ENCODE assay signal across 8 mouse cellular contexts in the genomic region with DNA sequence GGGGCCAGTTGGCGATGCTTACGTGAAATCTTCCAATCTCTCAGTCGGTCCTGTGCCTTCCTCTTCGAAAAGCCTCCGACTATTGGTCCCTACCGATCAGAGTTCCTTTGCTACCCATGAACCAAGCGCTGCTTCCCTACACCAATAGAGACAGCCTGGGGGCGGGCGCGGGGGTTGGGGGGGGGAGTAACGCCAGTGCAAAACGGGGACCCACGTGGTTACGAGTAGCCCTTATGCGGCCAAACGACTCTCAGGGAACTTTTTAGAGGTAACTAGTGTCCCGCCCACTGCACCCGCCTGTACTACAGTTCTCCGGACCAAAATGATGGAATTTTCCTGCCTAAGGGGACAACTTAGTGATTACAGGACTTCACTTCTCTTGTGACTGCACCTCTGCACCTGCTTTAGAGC. TPM values are rescaled to one million over a fixed set of nuclear protein-coding genes. Genes with fewer than 3 reads are reported as not detected.
A peak's percentile ranks its signal among the peaks of the same experiment; 100 is the strongest.
DNase-seq lines count a peak whose midpoint lies in the region; ATAC-seq and TF ChIP-seq lines count a peak whose summit lies in the region.

No protein-coding gene starts in this region.

- H3K27ac ChIP-seq in lung, embryonic 16.5 days (ENCODE audit: low read length): no peak overlapping the region
- peak overlapping the region; percentile 97 for H3K27ac ChIP-seq in heart, embryonic 12.5 days (ENCODE audit: poor library complexity, severe bottlenecking)
- peak overlapping the region; percentile 93 for H3K27ac ChIP-seq in limb, embryonic 12.5 days
- no peak overlapping the region for H3K27ac ChIP-seq in small intestine, adult 2 months (ENCODE audit: insufficient read depth, low read depth, low read length)

- H3K36me3 ChIP-seq in lung, embryonic 16.5 days (ENCODE audit: control insufficient read depth, insufficient read depth, low read length): no peaks in the 10 kb centered on the region
- peaks cover 29% of the 10 kb centered on the region for H3K36me3 ChIP-seq in heart, embryonic 12.5 days
- peaks cover 13% of the 10 kb centered on the region; the same call in 1 of the 2 replicates for H3K36me3 ChIP-seq in limb, embryonic 12.5 days
- no peaks in the 10 kb centered on the region for H3K36me3 ChIP-seq in small intestine, adult 2 months (ENCODE audit: control insufficient read depth, insufficient read depth, low read length)

- H3K4me1 ChIP-seq in lung, embryonic 16.5 days (replicated peaks; ENCODE audit: control insufficient read depth, insufficient read depth, low read length): peaks cover 5% of the 10 kb centered on the region; the same call in 1 of the 2 replicates
- peaks cover 36% of the 10 kb centered on the region for H3K4me1 ChIP-seq in heart, embryonic 12.5 days (replicated peaks)
- H3K4me1 ChIP-seq in limb, embryonic 12.5 days (replicated peaks): peaks cover 55% of the 10 kb centered on the region
- no peaks in the 10 kb centered on the region for H3K4me1 ChIP-seq in small intestine, adult 2 months (ENCODE audit: control insufficient read depth, insufficient read depth, insufficient read length, low read length)

- peak overlapping the region; percentile 26 for H3K4me3 ChIP-seq in lung, embryonic 16.5 days (ENCODE audit: low read length)
- peak overlapping the region; percentile 91 for H3K4me3 ChIP-seq in heart, embryonic 12.5 days
- H3K4me3 ChIP-seq in limb, embryonic 12.5 days (replicated peaks): peak overlapping the region; percentile 86
- H3K4me3 ChIP-seq in small intestine, adult 2 months (ENCODE audit: low read depth, low read length): peak overlapping the region; percentile 32; the same call in 1 of the 2 replicates

- no peaks in the 10 kb centered on the region; the same call in 1 of the 2 replicates for H3K9me3 ChIP-seq in lung, embryonic 16.5 days (ENCODE audit: control insufficient read depth, low read length)
- H3K9me3 ChIP-seq in heart, embryonic 12.5 days (replicated peaks): no peaks in the 10 kb centered on the region
- H3K9me3 ChIP-seq in limb, embryonic 12.5 days: no peaks in the 10 kb centered on the region

- H3K4me2 ChIP-seq in lung, embryonic 16.5 days (ENCODE audit: low read depth, low read length): peak overlapping the region; percentile 46
- peak overlapping the region; percentile 94 for H3K4me2 ChIP-seq in heart, embryonic 12.5 days
- H3K4me2 ChIP-seq in limb, embryonic 12.5 days: peak overlapping the region; percentile 74

- WGBS in lung, embryonic 16.5 days: 2% methylated on average over 19 of the region's 19 CpGs
- WGBS in heart, embryonic 12.5 days: 2% methylated on average over 19 of the region's 19 CpGs
- WGBS in limb, embryonic 12.5 days: under 1% methylated on average over 19 of the region's 19 CpGs
- WGBS in small intestine, adult 2 months: 3% methylated on average over 19 of the region's 19 CpGs

- DNase-seq in lung, postnatal 4 days: no peak
- DNase-seq in cerebellum, postnatal 14 days: no peak
- no peak for DNase-seq in gastrocnemius, postnatal 4 days (ENCODE audit: low spot score in 2 of 2)
- DNase-seq in cerebellum, adult 11-12 months: no peak

- TF ChIP-seq POLR2A in small intestine, adult 2 months (IDR thresholded peaks at IDR 0.05; ENCODE audit: low read depth, low read length): no peak

- H3K27me3 ChIP-seq in lung, embryonic 16.5 days (ENCODE audit: control insufficient read depth, insufficient read depth, low read depth, low read length): peaks cover 92% of the 10 kb centered on the region
- H3K27me3 ChIP-seq in heart, embryonic 12.5 days (replicated peaks): no peaks in the 10 kb centered on the region
- peaks cover 55% of the 10 kb centered on the region for H3K27me3 ChIP-seq in limb, embryonic 12.5 days
- peaks cover 72% of the 10 kb centered on the region for H3K27me3 ChIP-seq in small intestine, adult 2 months (ENCODE audit: control insufficient read depth, insufficient read depth, low read length)

- H3K9ac ChIP-seq in lung, embryonic 16.5 days (ENCODE audit: low read length): no peak overlapping the region
- peak overlapping the region; percentile 99 for H3K9ac ChIP-seq in heart, embryonic 12.5 days
- peak overlapping the region; percentile 87 for H3K9ac ChIP-seq in limb, embryonic 12.5 days (replicated peaks)

- ATAC-seq in lung, embryonic 16.5 days (ENCODE audit: low read depth): peak; percentile 18; the same call in 1 of the 2 replicates
- ATAC-seq in heart, embryonic 12.5 days (ENCODE audit: insufficient number of reproducible peaks, low FRiP score): peak; percentile 71
- peak; percentile 73 for ATAC-seq in limb, embryonic 12.5 days (ENCODE audit: insufficient number of reproducible peaks, insufficient read depth, low FRiP score, low TSS enrichment, low read depth)

- TF ChIP-seq CTCF in small intestine, adult 2 months (IDR thresholded peaks at IDR 0.05; ENCODE audit: extremely low read depth, insufficient read length, insufficient replicate concordance, low read depth, low read length): no peak

RNA-seq across cellular contexts. Expression of gene Hand2, which starts 8.2 kb away (rescaled TPM):
- polyA plus RNA-seq in lung, embryonic 16.5 days (2015; fragmentation: Nextera tagmentation; extraction: Ambion mirVana): 0.43 and 0.59 TPM in 2 replicates
- 18.0 and 19.4 TPM in 2 replicates for polyA plus RNA-seq in heart, embryonic 12.5 days (2016; fragmentation: Nextera tagmentation; extraction: Ambion mirVana)
- polyA plus RNA-seq in limb, embryonic 12.5 days (2016; fragmentation: Nextera tagmentation; extraction: Ambion mirVana): 19.6 and 23.7 TPM in 2 replicates
- polyA plus RNA-seq in small intestine, adult 2 months (2012; rRNA removed): 5.5 and 6.5 TPM in 2 replicates
- total RNA-seq in gastrocnemius, postnatal 4 days (2021): 1 to 10 TPM; 1.5 to 1.6 TPM

Comparison
In these comparisons a context has a peak if more than half of its experiments do, and no peak if none do; other contexts are left out.
1. ATAC-seq: peak in every context shown above with its lines; median percentile 73 in limb, embryonic 12.5 days; 71 in heart, embryonic 12.5 days; 18 in lung, embryonic 16.5 days.
2. H3K27ac ChIP-seq: peak in heart, embryonic 12.5 days (single experiment) and limb, embryonic 12.5 days (single experiment); none in lung, embryonic 16.5 days (single experiment) and small intestine, adult 2 months (single experiment).
3. H3K4me3 ChIP-seq: peak in every context shown above with its lines; median percentile 91 in heart, embryonic 12.5 days; 86 in limb, embryonic 12.5 days; 32 in small intestine, adult 2 months; 26 in lung, embryonic 16.5 days.
4. Peak in every context shown above with its lines, with median percentiles within 50 percentile points of each other: H3K4me2 ChIP-seq.